Mouse (Mus musculus) ES-E14 (cell line): ENCODE data around the gene Gm7271. TPM values are rescaled to one million over a fixed set of nuclear protein-coding genes. Genes with fewer than 3 reads are reported as not detected.

Experiments used
- DNase-seq: peaks from one replicate; pipeline ENCODE4 v3.0.0-alpha.2; 2013; ENCODE audit warnings: low read depth, low spot score
- H3K27ac ChIP-seq: 2 replicates; pipeline ENCODE4 v1.5.1; 2012; ENCODE audit warnings: low read depth, mild to moderate bottlenecking, low read length, moderate library complexity, mixed read lengths; ENCODE audit not compliant: poor library complexity, insufficient read depth, severe bottlenecking
- H3K36me3 ChIP-seq: 2 replicates; pipeline ENCODE4 v1.6.1; 2012; ENCODE audit warnings: mild to moderate bottlenecking, low read length, moderate library complexity, mixed read lengths; ENCODE audit not compliant: control insufficient read depth, poor library complexity, insufficient read depth, severe bottlenecking
- H3K4me1 ChIP-seq, 2 experiments: fragments of 150-350 bp in 1 of 2; sonication (generic) in 1 of 2; 2 replicates each; pipeline ENCODE4 v1.6.1; 2012; ENCODE audit warnings: low read length in 2 of 2, mild to moderate bottlenecking in 1 of 2, mixed read lengths in 1 of 2; ENCODE audit not compliant: control insufficient read depth in 2 of 2, insufficient read depth in 2 of 2, poor library complexity in 1 of 2
- H3K4me3 ChIP-seq, 2 experiments: fragments of 150-350 bp in 1 of 2; sonication (generic) in 1 of 2; 2 replicates each; pipeline ENCODE4 v1.5.1; 2012; ENCODE audit warnings: low read length in 2 of 2, low read depth in 1 of 2, mild to moderate bottlenecking in 1 of 2, mixed read lengths in 1 of 2; ENCODE audit not compliant: insufficient read depth in 1 of 2, poor library complexity in 1 of 2, severe bottlenecking in 1 of 2
- H3K9ac ChIP-seq: 2 replicates; pipeline ENCODE4 v1.6.1; 2012; ENCODE audit warnings: low read depth, mild to moderate bottlenecking, low read length, mixed read lengths; ENCODE audit not compliant: poor library complexity, insufficient read depth, severe bottlenecking
- H3K9me3 ChIP-seq: fragments of 150-350 bp; sonication (generic); 2 replicates; pipeline ENCODE4 v1.6.1; 2012; ENCODE audit warnings: low read depth, mild to moderate bottlenecking, low read length; ENCODE audit not compliant: control insufficient read depth, insufficient read depth
- CHD2 ChIP-seq: IDR thresholded peaks from 2 replicates; pipeline ENCODE4 v1.6.1; 2014; ENCODE audit warnings: mild to moderate bottlenecking, low read depth, low read length, inconsistent platforms
- HCFC1 ChIP-seq: IDR thresholded peaks from 2 replicates; pipeline ENCODE4 v1.6.1; 2012; ENCODE audit warnings: low read length, inconsistent platforms, borderline replicate concordance; ENCODE audit not compliant: insufficient read depth
- MAFK ChIP-seq: IDR thresholded peaks from 2 replicates; pipeline ENCODE4 v1.6.1; 2014; ENCODE audit warnings: mild to moderate bottlenecking, low read depth, low read length, inconsistent platforms; ENCODE audit not compliant: insufficient read depth
- ZC3H11A ChIP-seq: IDR thresholded peaks from 2 replicates; pipeline ENCODE4 v1.6.1; 2012; ENCODE audit warnings: low read depth, mild to moderate bottlenecking, inconsistent platforms, low read length, borderline replicate concordance
- ZNF384 ChIP-seq: IDR thresholded peaks from 2 replicates; pipeline ENCODE4 v1.6.1; 2012; ENCODE audit warnings: low read depth, low read length, inconsistent platforms
- in situ Hi-C, 2 experiments: fragments of 600-800 bp; cut with MboI; formaldehyde crosslinking; loops; one replicate each; pipeline ENCODE4 v1.15.1; 2025; ENCODE audit warnings: low sequenced_read_pairs in 2 of 2, inconsistent platforms in 1 of 2; ENCODE audit not compliant: unreplicated experiment in 2 of 2
- total RNA-seq: library from RNA; depleted of rRNA; stranded (reverse); fragments of 300-350 nt; gene quantifications from 2 replicates; pipeline ENCODE4 v1.2.3, GENCODE M21; 2012; rRNA removed

Gene Gm7271
- total RNA-seq: not detected in 2 replicates

- in situ Hi-C loops: no loop called here
- H3K9me3 ChIP-seq: no peaks in the 10 kb centered on the region
- H3K36me3 ChIP-seq: no peaks in the 10 kb centered on the region
- H3K4me1 ChIP-seq: no peaks in the 10 kb centered on the region
- no peak within 1 kb of the TSS for H3K4me3 ChIP-seq
- no peak for DNase-seq
- TF ChIP-seq CHD2 (no peak), ZNF384 (no peak), HCFC1 (no peak), MAFK (no peak), ZC3H11A (no peak)
- H3K27ac ChIP-seq: no peak within 1 kb of the TSS
- no peak within 1 kb of the TSS for H3K9ac ChIP-seq
Measured at GRCm38 (mm10) chr5:76483811-76484210, at the start of gene Gm7271. Gene Gm7271, plus strand, starts transcription at chr5:76484040.

GRCm38 (mm10) chr5:76437100-76437499, 46.7 kb upstream of the Gm7271 start:
- Histone ChIP-seq H3K27ac (no peak overlapping the region), H3K4me1 (no peaks in the 10 kb centered on the region), H3K9me3 (no peaks in the 10 kb centered on the region), H3K36me3 (no peaks in the 10 kb centered on the region), H3K9ac (no peak overlapping the region), H3K4me3 (no peak overlapping the region)
- TF ChIP-seq CHD2 (no peak), HCFC1 (no peak), ZC3H11A (no peak), MAFK (no peak)
- no peak for DNase-seq
- in situ Hi-C loops: no loop called here

GRCm38 (mm10) chr5:76437696-76438095, 46.1 kb upstream of the Gm7271 start:
- in situ Hi-C loops: no loop called here
- Histone ChIP-seq H3K9ac (no peak overlapping the region), H3K4me3 (no peak overlapping the region), H3K4me1 (no peaks in the 10 kb centered on the region), H3K36me3 (no peaks in the 10 kb centered on the region), H3K27ac (no peak overlapping the region), H3K9me3 (no peaks in the 10 kb centered on the region)
- no peak for TF ChIP-seq ZNF384
- TF ChIP-seq MAFK: no peak
- no peak for TF ChIP-seq CHD2
- TF ChIP-seq ZC3H11A: no peak
- TF ChIP-seq HCFC1: no peak
- DNase-seq: no peak

- Histone ChIP-seq H3K4me1 (no peaks in the 10 kb centered on the region), H3K36me3 (no peaks in the 10 kb centered on the region), H3K4me3 (no peak overlapping the region), H3K27ac (no peak overlapping the region), H3K9ac (no peak overlapping the region), H3K9me3 (no peaks in the 10 kb centered on the region)
- DNase-seq: no peak
- in situ Hi-C loops: no loop called here
- TF ChIP-seq ZNF384 (no peak), HCFC1 (no peak), ZC3H11A (no peak), CHD2 (no peak), MAFK (no peak)
Measured at GRCm38 (mm10) chr5:76441431-76441830, 42.4 kb upstream of the Gm7271 start.

- Histone ChIP-seq H3K9me3 (no peaks in the 10 kb centered on the region), H3K4me3 (no peak overlapping the region), H3K27ac (no peak overlapping the region), H3K4me1 (no peaks in the 10 kb centered on the region; a peak in 1 of 4 replicates), H3K9ac (no peak overlapping the region), H3K36me3 (no peaks in the 10 kb centered on the region)
- DNase-seq: no peak
- in situ Hi-C loops: no loop called here
- TF ChIP-seq ZNF384: no peak
- no peak for TF ChIP-seq MAFK
- TF ChIP-seq ZC3H11A: no peak
Measured at GRCm38 (mm10) chr5:76474931-76475330, 8.9 kb upstream of the Gm7271 start.
